Mouse (Mus musculus): Measurements from ENCODE around the gene Msi2. TPM values are rescaled to one million over a fixed set of nuclear protein-coding genes. Genes with fewer than 3 reads are reported as not detected.

The Msi2 gene
- total RNA-seq, 4 experiments from 2014 or later: 129 to 155 (median 139) TPM

DNA sequence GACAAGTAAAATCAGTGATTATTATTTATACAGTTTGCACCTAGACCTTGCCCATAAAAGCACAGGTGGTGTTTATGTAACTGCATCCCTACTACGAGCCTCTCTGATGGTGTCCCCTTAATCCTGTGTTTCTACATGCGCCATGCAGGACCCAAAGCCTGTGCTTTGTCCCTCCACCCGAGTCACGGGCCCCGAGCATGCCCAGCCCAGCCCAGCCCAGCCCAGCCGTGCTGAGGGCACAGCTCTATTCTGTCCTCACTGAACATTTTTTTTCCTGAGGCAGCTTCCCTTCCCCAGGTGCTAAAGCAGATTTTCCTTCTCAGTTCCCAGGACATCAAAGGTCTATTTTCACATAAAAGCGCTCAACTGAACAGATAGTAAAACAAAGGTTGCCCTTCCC lies 41.0 kb downstream of the Msi2 start:
- DNase-seq (ENCODE audit: low spot score in 2 of 2): no peak

DNA sequence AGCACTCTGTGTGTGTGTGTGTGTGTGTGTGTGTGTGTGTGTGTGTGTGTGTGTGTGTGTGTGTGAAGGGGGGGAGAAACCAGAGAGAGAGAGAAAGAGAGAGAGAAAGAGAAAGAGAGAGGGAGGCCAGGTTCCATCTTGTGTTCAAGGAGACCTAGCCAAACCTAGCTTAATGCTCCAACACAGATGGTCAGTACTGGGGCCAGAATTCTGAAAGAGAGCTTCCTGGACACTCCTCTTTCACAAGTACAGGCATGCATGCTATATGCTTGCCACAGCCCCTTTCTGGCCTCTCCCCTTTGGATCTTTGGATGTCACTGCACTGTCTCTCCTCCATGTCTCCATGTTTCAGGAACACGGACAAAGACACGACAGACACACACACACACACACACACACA lies 41.7 kb downstream of the Msi2 start:
- no peak for DNase-seq (ENCODE audit: low spot score in 2 of 2)

DNA sequence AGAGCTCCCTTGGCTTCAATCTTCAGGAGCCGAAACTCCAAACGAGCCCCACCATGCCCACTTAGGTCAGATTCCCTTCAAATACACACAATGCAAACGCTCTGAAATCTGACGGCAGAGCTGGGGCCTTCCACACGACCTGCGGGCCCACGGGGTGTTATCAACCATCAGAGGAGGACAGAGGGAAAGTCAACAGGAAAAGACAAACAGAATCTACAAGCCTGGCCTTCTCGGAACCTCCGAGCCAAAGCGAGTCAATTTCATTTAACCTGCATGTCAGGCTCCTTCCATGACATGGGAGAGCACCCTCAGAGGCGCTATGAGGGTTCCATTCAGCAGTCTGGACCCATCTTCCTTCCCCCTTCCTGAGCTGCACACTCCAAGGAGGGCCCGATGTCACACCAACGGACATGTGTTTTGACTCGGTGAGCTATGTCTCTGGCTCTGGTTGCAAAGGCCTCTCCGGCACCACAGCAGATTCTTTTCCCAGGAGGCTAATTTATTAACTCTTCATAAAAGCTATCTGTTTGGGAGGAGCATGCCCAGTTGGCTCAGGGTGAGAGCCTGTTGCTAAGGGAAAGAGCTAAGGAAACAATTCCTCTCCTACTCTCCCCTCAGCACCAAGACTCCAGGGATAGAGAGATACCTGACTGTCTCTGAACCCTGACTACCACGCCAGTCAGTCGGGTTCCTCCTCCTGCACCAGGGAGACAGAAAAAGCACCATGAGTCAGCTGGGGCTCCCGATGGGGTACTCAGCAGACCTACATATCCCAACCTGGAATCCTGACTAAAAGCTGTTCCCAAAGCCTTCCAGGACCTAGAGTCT lies 42.6 kb downstream of the Msi2 start:
- no peak for DNase-seq (ENCODE audit: low spot score in 2 of 2)

DNA sequence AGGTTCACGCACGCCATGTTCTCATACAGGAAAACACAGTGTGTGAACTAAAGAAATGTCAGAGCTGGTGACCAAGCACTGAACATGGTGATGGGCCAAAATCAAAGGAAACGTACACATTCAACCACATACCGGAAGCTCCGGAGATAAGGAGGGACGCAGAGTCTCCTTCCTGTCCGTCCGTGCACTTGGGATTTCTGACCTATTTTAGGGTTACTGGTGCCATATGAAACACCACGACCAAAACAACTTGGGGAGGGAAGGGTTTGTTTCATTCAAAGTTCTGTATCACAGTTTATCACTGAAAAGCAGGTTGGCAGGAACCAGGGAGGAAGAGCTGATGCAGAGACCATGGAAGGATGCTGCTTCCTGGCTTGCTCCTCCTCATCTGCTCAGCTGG lies 44.2 kb downstream of the Msi2 start:
- DNase-seq (ENCODE audit: low spot score in 2 of 2): no peak

DNA sequence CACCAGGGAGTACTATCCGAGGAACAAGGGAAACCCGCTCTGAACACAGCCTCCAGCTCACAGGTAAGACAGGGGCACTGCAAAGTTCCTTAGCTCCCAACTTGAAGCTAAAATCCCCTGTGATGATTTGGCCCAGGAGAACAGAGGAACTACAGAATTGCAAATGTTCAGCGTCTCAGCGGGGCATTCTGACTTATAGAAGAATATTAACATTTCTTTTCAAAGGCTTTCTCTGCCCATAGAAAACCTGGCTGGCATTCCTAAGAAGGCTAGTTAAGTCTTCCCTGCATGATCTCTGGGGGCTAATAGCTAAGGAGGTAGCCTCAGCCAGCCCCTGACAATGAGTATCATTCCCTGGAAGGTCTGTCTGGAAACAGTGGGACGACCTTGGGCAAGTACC lies 47.4 kb downstream of the Msi2 start:
- no peak for DNase-seq (ENCODE audit: low spot score in 2 of 2)

DNA sequence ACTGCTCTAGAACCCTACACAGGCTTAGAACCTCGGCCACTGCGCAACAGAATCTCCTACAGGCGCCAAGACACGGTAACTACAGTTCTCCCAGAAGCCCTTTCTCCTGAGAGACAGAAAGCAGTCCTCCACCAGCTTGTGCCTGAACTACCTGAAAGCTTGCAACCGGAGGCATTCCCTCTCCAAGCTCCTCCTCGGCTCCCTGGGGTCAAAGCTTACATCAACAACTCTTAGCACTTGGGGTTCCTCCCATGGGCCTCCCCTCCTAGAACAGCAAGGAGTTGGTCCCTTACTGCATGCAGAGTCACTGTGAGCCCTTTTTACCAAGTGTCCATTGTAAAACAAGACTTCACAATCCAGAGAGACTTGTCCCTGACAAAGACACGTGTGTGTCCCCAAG lies 49.2 kb downstream of the Msi2 start:
- no peak for DNase-seq (ENCODE audit: low spot score in 2 of 2)

DNA sequence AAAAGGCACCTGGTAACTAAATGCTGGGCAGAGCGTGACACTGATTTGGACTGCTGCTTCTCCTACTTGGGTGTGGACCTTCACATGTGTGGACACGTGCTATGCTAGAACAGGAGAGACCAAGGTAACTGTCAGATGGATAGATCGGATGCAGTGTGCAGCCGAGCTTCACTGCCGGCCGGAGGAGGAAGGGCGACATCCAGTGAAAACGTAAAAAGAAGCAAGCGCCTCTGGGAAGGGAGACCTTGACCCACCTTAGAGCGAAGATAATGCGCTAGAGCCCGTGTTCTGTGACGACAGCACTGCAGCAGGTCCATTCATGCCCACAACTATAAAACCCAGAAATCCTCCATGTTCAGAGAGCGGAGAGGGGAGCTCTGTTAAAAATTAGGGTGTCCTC lies 50.0 kb downstream of the Msi2 start:
- no peak for DNase-seq (ENCODE audit: low spot score in 2 of 2)

DNA sequence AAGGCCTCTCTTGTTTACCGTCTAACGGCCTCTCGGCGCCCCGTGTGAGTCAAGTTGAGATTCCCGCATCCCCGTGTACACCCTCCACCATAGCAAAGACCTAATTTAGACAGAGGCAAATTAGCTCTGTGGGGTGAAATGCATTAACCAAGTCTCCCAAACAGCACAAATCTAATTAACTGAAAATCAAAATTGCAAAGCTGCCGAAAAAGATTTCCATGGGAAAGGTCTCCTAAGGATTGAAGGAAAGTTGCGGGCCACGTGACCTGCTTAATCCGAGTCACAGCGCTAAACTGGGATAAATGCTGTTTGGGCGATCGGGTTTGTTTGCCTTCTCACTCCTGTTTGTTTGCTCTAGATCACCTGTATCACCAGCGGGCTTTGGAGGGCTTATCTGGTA lies 52.5 kb downstream of the Msi2 start:
- no peak for DNase-seq (ENCODE audit: low spot score in 2 of 2)

DNA sequence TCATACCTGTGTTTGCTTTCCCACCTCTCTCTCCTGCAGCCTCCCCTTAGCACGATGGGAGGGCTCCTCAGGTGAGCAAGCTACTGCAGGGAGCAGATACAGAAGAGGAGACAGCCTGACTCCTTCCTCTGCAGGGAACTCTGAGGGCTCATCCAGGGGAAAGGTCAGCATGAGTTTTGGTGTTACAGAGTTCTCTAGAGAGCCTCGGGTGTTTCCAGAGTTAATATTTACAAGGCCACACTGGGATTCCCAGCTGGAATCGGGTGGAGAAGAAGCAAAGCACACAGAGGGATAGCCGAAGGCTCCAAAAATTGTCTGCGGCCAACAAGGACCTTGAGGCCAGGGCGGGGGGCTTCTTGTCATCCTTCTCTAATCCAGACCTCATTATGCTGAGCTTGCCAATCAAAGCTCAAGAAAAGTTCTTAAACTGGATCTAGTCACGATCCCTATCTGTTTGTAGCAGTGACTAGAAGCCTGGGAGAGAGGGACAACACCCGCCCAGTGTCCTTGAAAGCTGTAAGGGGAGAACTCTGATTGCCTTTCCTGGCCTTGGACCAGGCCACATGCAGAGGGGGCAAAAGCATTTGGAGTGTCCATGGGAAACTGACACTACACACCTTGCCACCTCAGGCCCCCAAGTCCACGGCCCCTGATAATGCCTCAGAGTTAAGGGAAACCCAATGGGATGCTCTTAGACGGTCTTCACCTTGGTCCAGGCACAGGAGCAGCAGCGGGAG lies 56.7 kb downstream of the Msi2 start:
- no peak for DNase-seq (ENCODE audit: low spot score in 2 of 2)

DNA sequence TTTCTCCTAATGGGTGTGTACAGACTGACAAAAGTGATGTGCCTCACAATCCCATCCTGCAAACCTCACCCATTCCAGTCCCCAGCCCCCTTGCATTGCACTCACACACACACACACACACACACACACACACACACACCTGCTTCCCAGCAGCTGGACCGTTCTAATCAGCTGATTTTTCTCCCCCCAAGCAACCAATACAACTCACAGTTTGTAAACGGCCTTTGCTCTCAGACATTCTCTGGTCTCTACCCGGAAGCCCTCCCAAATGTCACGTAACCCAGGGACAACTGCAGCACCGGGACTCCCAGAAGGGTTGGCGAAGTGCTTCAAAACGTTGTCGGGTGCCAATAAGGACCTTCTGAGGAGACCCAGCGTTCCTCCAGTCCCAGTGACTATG lies 57.9 kb downstream of the Msi2 start:
- DNase-seq (ENCODE audit: low spot score in 2 of 2): no peak

DNA sequence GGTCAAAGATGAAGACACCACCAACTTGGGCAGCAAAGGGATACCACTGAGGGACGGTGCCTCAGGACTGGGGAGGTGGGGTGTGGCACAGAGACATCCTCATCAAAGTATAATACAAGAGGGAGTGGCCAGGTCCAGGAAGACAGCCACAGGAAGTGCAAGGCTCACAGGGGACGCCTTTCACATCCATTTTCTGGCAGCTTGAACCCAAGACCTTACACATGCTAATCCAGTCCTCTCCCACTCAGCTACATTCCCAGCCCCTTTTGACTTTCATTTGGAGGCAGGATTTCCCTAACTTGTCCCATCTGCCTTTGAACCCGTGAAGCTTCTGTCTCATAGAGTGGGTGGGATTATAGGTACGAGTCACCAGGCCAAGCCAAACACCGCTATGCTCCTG lies 59.4 kb downstream of the Msi2 start:
- DNase-seq (ENCODE audit: low spot score in 2 of 2): no peak

DNA sequence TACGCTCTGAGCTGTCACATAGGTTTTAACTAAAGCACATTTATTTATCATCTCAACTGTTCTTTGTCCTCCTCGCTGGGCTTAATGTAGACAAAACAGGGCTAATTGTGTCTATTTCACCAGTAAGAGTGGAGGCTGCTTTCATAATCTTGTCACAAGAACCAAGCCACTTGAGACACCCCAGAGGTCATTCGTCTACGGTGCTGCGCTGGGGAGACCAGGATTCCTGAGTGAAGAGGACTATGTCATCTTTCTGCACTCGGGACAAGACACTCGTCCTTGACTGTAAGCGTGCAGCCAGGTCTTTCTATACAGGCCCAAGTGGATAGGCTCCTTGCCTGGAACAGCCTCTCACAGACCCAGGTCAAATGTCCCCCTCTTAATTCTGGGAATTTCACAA lies 62.5 kb downstream of the Msi2 start:
- no peak for DNase-seq (ENCODE audit: low spot score in 2 of 2)

DNA sequence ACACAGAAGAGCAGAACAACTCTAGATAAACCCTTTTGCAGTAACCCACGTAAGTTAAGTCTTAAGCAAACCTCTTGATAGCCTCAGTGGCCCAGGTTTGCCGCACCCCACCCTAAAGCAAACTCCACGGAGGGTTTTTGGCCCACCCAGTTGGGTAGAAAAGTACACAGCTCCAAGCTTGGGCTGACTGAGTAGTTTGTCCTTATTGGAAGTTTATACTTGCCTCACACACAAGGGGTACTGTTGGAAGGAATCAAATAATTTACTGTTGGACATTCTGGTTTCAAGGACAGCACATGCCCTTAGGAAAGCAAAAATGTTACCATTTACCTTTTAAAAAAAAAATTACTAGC lies 63.1 kb downstream of the Msi2 start:
- DNase-seq (ENCODE audit: low spot score in 2 of 2): no peak

DNA sequence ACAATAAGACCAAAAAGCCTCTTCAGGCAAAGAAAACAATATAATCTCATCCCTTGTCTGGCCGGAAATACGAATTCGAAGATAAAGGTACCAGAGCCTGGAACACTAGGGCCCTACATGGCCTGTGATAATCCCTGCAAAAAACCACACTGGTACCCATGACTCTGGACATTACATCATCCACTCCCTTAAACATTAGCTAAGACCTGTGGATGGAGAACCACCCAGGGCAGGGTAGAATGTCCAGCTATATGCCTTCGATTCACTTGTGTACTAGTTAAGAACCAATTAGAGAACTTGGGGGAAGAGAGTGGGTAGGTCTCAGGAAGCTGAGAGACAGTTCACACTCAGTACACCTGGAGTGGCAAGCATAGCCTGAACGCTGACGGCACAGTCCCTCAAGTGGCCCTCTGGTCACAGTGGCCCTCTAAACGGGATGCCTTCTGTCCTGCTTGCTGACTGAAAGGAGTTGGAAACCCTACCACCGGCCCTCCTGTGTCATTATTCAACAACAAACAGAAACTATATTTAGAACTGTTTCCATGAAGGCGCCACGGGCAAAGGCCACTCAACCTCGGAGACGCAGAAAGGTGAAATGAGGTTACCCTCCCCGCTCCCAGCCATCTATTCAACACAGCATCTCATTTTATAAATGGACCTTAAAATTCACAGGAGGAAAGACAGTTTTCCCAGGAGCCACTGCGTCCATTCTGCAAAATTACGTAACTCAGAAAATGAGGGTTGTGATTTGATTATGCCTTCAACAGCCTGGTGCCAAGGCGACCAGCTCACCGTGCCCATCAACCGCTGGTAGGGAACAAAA lies 63.7 kb downstream of the Msi2 start:
- DNase-seq (ENCODE audit: low spot score in 2 of 2): peak in 1 of 2 experiments; percentile 51

DNA sequence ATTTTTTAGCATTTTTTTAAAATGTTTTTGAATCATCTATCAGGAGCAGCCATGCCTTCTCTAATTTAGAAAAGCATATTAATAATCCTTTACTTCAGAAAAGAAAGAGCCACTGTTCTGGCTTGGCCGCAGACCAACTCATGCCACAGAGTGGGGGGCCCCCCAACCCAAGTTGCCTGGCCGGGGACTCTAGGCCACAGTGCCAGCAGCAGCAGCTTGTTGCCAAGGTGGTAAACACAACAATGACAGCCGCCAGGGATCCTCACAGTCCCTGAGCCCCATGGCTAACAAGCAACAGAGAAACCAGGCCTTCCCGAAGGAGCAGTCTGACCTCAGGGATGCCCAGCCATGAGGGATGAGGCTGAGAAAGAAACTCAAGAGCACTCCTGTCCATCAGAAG lies 68.0 kb downstream of the Msi2 start:
- DNase-seq (ENCODE audit: low spot score in 2 of 2): peak; percentile 21 to 64

DNA sequence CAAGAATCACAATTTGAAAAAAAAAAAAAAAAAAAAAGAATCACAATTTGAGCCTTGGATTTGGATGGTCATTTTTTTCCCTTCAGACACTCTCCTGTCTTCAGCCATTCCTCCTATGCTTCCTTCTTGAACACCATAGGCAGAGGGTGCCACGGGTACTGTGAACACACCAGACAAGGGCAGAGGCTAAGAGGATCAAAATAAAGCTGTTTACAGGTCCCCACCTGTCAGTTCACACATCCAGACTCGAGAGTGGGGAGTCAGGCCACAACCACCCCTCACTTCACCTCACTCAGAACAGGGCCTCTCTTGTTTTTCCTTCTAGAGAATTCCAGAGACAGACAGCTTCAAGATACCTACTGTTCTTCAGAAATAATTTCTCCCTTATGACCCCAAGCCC lies 69.3 kb downstream of the Msi2 start:
- no peak for DNase-seq (ENCODE audit: low spot score in 2 of 2)

DNA sequence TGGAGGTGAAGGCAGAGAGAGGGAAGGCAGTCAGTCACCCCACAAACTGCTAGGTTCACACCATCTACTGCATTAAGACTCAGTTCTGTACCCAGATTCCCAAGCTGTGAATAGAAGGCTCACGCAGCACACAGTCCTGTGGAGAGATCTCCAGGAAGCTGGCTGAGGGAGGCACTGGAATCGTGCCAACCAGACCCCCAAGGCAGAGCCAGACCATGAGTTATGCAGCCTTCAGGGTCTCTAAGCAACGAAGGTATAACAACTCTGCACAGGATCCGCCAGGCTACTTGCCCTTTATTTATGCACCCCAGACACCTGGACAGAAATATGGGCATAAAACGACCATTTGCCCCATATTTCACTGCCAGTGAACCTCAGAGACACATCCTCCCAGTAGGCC lies 69.9 kb downstream of the Msi2 start:
- no peak for DNase-seq (ENCODE audit: low spot score in 2 of 2)

DNA sequence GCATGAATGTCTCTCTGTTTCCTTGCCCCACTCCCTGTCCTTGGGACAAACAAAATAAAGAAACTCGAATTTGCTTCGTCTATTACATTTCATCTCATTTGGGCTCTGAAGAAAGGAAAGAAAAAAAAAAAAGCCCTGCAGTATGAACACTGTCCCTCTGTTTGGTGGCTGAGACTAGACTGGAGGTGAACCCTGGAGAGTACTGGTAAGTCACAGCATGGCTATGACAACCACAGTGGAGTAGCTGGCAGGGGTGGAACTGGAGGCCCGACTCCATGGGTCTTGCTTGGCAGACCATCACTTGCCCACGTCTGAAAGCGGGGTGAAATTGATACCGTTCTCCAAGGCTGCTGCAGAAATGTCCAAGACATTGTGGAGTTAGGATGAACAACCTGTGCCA lies 71.8 kb downstream of the Msi2 start:
- DNase-seq (ENCODE audit: low spot score in 2 of 2): no peak

DNA sequence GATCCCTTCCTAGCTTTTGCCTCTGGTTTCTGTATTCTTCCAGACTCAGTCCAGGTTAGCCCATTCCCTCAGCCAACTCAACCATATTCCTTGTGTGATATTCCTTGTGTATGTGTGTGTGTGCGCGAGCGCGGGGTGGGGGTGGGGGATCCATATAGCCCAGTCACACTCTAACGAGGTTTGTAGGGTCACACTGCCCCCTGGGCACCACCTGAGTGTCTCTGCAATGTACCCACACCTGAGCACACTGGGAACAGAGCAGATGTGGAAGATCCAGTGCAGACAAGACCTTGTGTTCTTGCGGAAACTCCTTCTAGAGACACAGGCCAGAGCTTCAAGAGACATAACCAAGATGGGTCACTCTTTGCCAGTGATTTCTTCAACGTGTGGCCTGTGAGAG lies 72.5 kb downstream of the Msi2 start:
- no peak for DNase-seq (ENCODE audit: low spot score in 2 of 2)

DNA sequence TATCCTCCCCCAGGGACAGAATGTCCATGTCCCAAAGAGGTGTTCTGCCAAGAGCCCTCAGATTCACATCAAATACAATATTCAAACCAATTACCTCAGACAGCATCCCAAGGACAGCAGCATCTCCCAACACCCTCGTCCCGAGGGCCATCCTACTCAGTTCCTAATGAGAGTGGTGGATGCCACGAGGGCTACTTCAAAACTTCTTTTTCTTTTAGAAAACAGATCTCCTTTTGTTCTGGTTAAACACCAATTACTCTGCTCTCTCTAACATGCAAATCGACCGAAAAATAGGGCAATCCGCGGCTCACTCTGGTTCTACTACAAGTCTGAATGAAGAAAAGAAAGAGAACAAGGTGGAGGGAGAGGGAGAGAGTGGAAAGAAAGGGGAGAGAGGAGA lies 73.6 kb downstream of the Msi2 start:
- no peak for DNase-seq (ENCODE audit: low spot score in 2 of 2)

DNA sequence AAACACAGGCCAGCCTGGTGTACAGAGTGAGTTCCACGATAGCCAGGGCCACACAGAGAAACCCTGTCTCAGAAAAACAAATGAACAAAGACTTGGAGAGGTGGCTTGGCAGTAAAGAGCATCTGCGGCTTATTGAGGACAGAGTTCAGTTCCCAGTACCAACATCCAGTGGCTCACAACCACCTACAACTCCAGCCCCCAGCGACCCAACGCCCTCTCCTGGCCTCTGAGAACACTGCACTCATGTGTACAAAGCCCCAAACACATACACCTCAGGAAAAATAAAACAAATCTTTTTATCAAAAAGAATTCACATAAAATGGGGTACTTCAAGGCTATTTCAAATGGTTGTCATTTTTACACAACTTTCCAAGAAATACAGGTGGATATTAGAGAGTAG lies 78.5 kb downstream of the Msi2 start:
- no peak for DNase-seq (ENCODE audit: low spot score in 2 of 2)

DNA sequence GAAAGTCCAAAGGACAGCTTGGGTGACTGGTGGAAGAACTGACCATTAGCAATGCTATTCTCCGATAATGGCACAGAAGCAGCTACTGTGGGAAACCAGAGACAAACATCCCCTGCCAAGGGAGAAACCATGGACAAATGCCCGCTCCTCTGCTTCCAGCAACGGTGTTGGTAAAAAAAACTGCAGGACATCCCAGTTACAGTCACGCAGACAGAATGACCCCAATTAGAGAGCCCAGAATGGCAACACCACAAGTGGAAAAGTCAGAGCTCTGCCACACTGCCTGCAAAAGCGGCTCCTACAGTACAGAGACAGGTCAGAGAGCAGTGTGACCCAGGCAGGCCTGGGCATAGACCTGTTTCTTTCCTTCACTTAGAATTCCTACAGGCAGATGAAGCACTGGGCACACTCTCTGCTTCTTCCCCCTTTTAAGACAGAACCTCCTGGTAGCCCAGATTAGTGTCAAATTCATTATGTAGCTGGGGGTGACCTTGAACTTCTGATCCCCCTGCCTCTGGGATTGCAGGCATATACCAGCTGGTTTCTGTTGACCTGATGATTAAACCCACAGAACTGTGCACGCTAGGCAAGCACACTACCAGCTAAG lies 79.3 kb downstream of the Msi2 start:
- no peak for DNase-seq (ENCODE audit: low spot score in 2 of 2)

Data from left cerebral cortex, adult 8-10 months (tissue).